Mouse (Mus musculus) kidney, adult 2 months (tissue): ENCODE measurements around the gene Acot3. TPM values are rescaled to one million over a fixed set of nuclear protein-coding genes. Genes with fewer than 3 reads are reported as not detected.
"Not testable (repeated sequence)": the region's sequence is repeated elsewhere in the genome, so short reads cannot be mapped to it uniquely, and the experiment has no call there.

ENCODE experiments used
- DNase-seq: peaks from one replicate; pipeline ENCODE4 v3.0.0; 2021
- H3K27ac ChIP-seq: fragments of 200-500 bp; 2 replicates; pipeline ENCODE4 v1.5.1; 2012; ENCODE audit warnings: low read depth, low read length, control low read depth, inconsistent platforms; ENCODE audit not compliant: insufficient read depth
- H3K27me3 ChIP-seq: fragments of 200-500 bp; replicated peaks from 2 replicates; pipeline ENCODE4 v1.6.1; 2012; ENCODE audit warnings: mild to moderate bottlenecking, moderate library complexity, low read length, inconsistent platforms; ENCODE audit not compliant: control insufficient read depth, insufficient read depth
- H3K36me3 ChIP-seq: fragments of 200-500 bp; 2 replicates; pipeline ENCODE4 v1.6.1; 2012; ENCODE audit warnings: mild to moderate bottlenecking, moderate library complexity, low read length, inconsistent platforms; ENCODE audit not compliant: control insufficient read depth, insufficient read depth
- H3K4me1 ChIP-seq: fragments of 200-500 bp; 2 replicates; pipeline ENCODE4 v1.6.1; 2011; ENCODE audit warnings: low read length; ENCODE audit not compliant: control insufficient read depth, insufficient read depth
- H3K4me3 ChIP-seq: fragments of 200-500 bp; 2 replicates; pipeline ENCODE4 v1.5.1; 2011; ENCODE audit warnings: mild to moderate bottlenecking, low read depth, low read length, control low read depth; ENCODE audit not compliant: insufficient read depth
- CTCF ChIP-seq: fragments of 200-500 bp; conservative IDR thresholded peaks from 2 replicates; pipeline ENCODE4 v1.5.1; 2011; ENCODE audit warnings: low read depth, mild to moderate bottlenecking, control low read depth, low read length, moderate library complexity, mixed read lengths; ENCODE audit not compliant: insufficient read depth, insufficient read length
- POLR2A ChIP-seq: fragments of 200-500 bp; IDR thresholded peaks from one replicate; pipeline ENCODE4 v1.6.1; 2011; ENCODE audit warnings: low read depth, low read length, control low read depth
- WGBS: fragments of 180-500 bp; shearing (Covaris S2); methylation state at CpG from one replicate; pipeline ENCODE4 v1.1.7; 2018; 5-methylcytosine and 5-hydroxymethylcytosine counted together
- polyA plus RNA-seq: library from polyadenylated mRNA; depleted of rRNA; stranded (reverse); fragments of >200 nt; gene quantifications from 2 replicates; pipeline ENCODE4 v1.2.3, GENCODE M21; 2012

The Acot3 gene
- polyA plus RNA-seq, 1 experiment, result 30.7 TPM

GRCm38 (mm10) chr12:84044045-84044444 lies 7.9 kb upstream of the Acot3 start:
- Histone ChIP-seq H3K27ac (no peak overlapping the region), H3K27me3 (no peaks in the 10 kb centered on the region), H3K4me3 (no peak overlapping the region), H3K36me3 (no peaks in the 10 kb centered on the region), H3K4me1 (peaks cover 13% of the 10 kb centered on the region; the same call in 1 of the 2 replicates)
- WGBS, result 41% methylated on average over 2 of the region's 2 CpGs
- DNase-seq, result peak; percentile 75
- no peak for TF ChIP-seq POLR2A
- TF ChIP-seq CTCF, result no peak

- no peak overlapping the region for H3K4me3 ChIP-seq
- H3K4me1 ChIP-seq, result peaks cover 11% of the 10 kb centered on the region; the same call in 1 of the 2 replicates
- no peak for DNase-seq
- no peaks in the 10 kb centered on the region for H3K36me3 ChIP-seq
- no peaks in the 10 kb centered on the region for H3K27me3 ChIP-seq
- TF ChIP-seq POLR2A (no peak), CTCF (no peak)
- 98% methylated on average over 1 of the region's 1 CpGs for WGBS
- no peak overlapping the region for H3K27ac ChIP-seq
Observed at GRCm38 (mm10) chr12:84046906-84047305, 5.0 kb upstream of the Acot3 start.

- peak; percentile 90 for DNase-seq
- not testable (repeated sequence) for H3K4me1 ChIP-seq, H3K27me3 ChIP-seq, H3K36me3 ChIP-seq, H3K4me3 ChIP-seq
- peak overlapping the region; percentile 72 for H3K27ac ChIP-seq
- WGBS, result 41% methylated on average over 5 of the region's 5 CpGs
Observed at GRCm38 (mm10) chr12:84050744-84051143, 1.2 kb upstream of the Acot3 start.

- H3K36me3 ChIP-seq, result no peaks in the 10 kb centered on the region
- no peak for TF ChIP-seq POLR2A
- no peak for TF ChIP-seq CTCF
- peak overlapping the region; percentile 34 for H3K27ac ChIP-seq
- H3K4me1 ChIP-seq, result peaks cover 3% of the 10 kb centered on the region; the same call in 1 of the 2 replicates
- no peaks in the 10 kb centered on the region for H3K27me3 ChIP-seq
- WGBS, result 54% methylated on average over 7 of the region's 7 CpGs
- DNase-seq, result peak; percentile 55
- peak overlapping the region; percentile 69; the same call in 1 of the 2 replicates for H3K4me3 ChIP-seq
Observed at GRCm38 (mm10) chr12:84052609-84053008, 665 bp downstream of the Acot3 start.

GRCm38 (mm10) chr12:84053173-84053572 lies 1.2 kb downstream of the Acot3 start:
- peak overlapping the region; percentile 69 for H3K4me3 ChIP-seq
- DNase-seq, result peak; percentile 40
- TF ChIP-seq POLR2A (no peak), CTCF (no peak)
- H3K4me1 ChIP-seq, result peaks cover 3% of the 10 kb centered on the region; the same call in 1 of the 2 replicates
- WGBS, result 11% methylated on average over 16 of the region's 16 CpGs
- H3K27me3 ChIP-seq, result no peaks in the 10 kb centered on the region
- H3K36me3 ChIP-seq, result no peaks in the 10 kb centered on the region
- peak overlapping the region; percentile 62 for H3K27ac ChIP-seq

- no peaks in the 10 kb centered on the region for H3K36me3 ChIP-seq
- H3K27ac ChIP-seq, result peak overlapping the region; percentile 62; the same call in 1 of the 2 replicates
- H3K27me3 ChIP-seq, result no peaks in the 10 kb centered on the region
- H3K4me1 ChIP-seq, result peaks cover 3% of the 10 kb centered on the region; the same call in 1 of the 2 replicates
- DNase-seq, result peak; percentile 76
- TF ChIP-seq POLR2A (no peak), CTCF (peak; percentile 43)
- 3% methylated on average over 41 of the region's 46 CpGs for whole genome bisulfite sequencing
- peak overlapping the region; percentile 69 for H3K4me3 ChIP-seq
Observed at GRCm38 (mm10) chr12:84053679-84054391, 1.9 kb downstream of the Acot3 start.

- Histone ChIP-seq H3K36me3 (no peaks in the 10 kb centered on the region), H3K27me3 (no peaks in the 10 kb centered on the region), H3K4me3 (no peak overlapping the region), H3K27ac (no peak overlapping the region), H3K4me1 (peaks cover 2% of the 10 kb centered on the region; the same call in 1 of the 2 replicates)
- WGBS, result 23% methylated on average over 2 of the region's 2 CpGs
- TF ChIP-seq POLR2A (no peak), CTCF (peak; percentile 40)
- DNase-seq, result peak; percentile 55
Observed at GRCm38 (mm10) chr12:84060946-84061345, 9.0 kb downstream of the Acot3 start.
